Mouse (Mus musculus): ENCODE measurements at regions not wholly inside any gene's neighbourhood (a gene's known extent, or its start where the extent isn't known, plus 50 kb on each side); places are given as distances from the start of the nearest gene placed in this dataset.
"Not testable (repeated sequence)": the region's sequence is repeated elsewhere in the genome, so short reads cannot be mapped to it uniquely, and the experiment has no call there.

DNA sequence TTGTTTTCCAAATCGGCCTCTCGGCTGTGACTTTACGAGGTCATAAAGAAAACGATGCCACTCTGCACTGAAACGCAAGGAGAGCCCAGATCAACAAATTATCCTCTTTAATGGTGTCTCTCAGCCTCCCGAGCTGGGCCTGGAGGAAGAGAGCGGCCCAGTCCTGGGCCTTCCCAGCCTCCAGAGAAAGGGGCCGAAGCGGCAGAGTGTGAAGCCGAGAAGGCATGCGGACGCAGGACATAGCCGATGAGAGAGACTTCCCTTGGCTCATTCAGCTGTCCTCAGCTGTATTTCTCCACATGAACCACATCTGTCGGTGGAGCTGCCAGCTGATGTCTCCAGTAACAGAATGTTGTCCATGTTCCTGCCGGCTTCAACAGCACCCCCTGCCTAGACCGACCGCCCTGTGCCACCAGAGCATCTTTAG lies 350.5 kb upstream of the Zfp703 start:
- DNase-seq = no peak

DNA sequence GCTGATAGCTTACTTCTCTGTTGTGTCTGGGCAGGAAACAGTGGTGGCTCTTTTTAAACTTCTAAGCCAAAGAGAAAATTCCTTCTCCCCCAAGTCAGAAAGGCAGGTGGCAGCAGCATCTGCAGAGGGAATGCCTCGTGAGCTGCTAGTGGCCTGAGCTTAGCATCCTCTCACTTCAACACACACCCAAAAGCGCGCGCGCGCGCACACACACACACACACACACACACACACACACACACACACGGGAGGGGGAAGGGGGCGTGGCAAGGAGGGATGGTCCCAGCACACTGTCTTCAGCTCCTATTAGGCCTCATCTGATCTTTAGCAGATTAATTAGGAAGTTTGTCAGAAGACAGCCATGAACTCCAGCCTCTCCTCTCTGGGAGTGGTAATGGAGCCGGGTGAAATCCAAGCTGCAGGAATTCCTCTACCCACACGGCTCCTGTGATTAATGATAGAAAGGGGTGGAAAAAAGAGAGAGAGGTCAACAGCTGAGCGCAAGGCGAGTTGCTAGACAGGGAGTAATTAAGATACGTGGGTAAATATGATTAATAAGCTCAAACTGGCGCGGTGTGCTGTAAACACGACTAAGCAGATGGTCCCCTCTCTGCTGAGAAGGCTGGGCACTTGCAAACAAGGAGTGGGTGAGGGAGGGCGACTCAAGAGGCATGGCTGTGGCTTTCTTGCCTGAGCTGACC lies 349.8 kb upstream of the Zfp703 start:
- DNase-seq = no peak

DNA sequence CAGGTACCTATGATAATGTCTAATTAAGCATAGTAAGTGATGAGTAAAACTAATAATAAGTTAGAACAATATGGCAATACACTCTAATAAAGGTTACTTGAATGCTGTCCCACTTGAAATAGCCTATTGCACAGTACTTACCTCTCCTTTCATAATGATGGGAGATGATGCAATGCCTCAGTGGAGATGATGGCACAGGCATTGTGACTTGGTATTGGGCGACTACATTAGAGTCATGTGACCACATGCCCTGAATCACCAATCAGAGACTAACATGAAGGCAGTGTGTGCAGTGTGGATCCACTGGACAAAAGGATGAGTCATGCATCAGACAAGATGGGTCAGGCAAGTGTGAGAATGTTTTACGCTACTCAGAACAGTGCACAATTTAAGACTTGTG lies 346.6 kb upstream of the Zfp703 start:
- DNase-seq = no peak

DNA sequence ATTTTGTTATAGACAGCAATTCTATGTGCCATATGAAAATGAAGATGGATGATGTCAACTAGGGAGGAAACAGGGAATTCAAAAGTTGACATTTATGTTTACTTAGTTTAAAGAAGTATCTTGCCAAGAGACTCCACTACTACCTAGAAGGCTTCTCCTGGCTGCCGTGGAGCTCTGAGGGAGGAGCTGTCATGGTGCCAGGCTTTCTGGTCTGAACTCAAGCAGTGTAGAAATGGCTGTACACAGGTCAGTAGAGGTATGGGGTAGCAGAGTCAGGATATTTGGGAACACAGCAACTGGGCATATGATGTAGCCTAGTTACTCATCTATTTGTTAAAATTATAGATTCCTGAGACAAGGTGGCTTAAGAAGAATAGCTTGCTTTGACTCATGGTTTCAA lies 341.4 kb upstream of the Zfp703 start:
- DNase-seq = no peak

DNA sequence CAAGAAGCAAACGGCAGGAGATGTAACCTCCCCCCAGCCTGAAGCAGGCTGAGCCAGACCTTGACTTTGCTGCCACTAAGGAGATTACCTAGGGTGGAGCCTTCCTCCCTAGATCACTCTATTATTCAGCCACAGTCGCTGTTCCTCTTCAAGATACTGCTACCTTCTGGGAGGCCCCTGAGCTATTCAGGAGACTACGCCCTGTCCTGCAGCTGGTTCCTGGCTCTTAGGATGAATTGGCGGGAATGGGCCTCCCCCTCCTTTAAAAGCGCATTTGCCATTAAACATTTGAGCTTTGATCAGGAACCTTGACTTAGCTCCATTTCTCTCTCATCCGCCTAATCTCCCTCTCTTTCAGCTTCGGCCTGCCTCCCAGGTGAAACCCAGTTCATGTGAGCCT lies 331.8 kb upstream of the Zfp703 start:
- DNase-seq = not testable (repeated sequence)

DNA sequence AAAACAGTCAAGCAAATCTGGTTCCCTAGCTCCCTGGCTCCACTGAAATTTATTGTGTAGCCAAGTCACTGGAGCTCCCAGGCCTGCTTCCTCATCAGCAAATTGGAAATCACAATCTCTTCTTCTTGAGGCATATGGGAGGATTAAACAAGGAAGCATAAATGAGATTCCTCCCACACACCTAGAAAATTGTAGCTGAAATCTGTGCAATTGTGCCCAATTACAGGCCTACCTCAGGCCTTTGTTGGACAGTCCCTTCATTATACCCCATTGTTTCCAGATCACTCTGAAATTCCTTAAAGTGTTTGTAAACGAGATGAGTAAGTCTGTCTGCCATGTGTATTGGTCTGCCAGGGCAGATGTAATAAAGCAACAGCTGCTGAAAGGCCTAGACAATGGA lies 326.8 kb upstream of the Zfp703 start:
- DNase-seq = no peak

DNA sequence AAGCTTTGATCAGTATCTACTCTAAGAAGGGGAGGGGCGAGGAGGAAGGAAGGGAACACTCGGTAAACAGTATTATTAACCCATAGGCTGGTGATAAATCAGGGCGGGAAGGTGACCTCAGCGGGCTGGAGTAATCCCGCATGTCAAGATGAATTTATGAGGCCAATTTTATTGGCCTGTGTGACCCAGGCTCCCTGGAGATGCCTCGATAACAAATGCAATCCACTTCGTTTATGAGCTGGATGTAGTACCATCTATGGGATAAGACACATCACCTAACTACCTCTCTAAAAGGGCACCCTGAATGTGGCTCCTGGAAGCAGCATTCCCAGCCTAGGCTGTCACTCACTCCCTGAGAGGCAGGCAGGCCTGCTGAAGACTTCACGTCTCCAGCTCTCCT lies 321.2 kb upstream of the Zfp703 start:
- no peak for DNase-seq

DNA sequence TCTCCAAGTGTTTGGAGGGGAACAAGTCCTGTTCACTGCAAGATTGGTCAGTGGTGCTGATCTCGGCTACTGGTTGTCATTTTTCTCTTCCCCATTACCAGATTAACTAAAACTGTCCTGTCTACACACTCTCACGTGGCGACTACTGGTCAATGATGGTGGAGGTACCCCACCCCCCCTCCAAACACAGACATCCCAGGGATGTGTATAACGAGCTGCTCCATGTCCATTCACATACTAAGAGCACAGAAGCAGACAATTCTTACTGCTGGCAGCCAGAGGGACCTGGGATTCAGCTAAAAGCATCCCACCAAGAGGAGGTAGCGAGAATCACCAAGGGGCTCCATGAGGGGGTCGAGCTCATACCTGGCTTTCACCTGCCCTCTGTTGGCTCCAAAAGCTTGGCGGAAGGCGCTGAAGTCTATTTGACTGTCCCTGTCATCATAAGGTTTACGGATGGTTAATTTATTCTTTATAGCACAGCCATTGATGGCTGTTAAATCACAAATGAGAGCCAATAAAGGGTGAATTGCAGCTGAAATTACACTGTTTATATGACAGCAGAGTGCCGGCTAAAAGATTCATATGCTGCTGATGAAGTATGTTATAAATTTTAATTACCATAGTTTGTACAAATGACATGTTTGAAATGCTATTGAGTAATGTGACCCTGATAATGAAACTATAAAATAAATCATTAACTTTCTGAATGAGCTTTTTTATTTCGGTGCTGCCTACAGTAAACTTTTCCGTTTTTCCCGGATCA lies 320.6 kb upstream of the Zfp703 start:
- no peak for DNase-seq

DNA sequence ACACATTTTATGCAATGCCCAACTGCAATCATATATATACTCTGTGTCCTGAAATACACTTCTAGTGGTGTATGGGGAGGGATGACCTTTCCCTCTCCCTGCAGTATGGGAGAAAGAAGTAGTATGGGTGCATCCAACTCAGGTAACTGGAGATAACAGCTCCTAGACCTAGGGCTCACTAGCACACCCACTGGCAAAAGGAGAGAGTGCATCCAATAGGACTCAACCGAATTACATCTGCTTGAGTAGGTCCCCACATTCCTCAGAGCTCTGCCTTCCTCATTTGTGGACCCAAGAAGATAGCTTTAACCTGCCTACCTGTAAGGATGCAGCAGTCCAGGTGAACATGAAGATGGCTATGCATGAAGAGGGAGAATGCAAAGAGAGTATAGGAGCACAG lies 317.7 kb upstream of the Zfp703 start:
- peak; percentile 10 for DNase-seq

DNA sequence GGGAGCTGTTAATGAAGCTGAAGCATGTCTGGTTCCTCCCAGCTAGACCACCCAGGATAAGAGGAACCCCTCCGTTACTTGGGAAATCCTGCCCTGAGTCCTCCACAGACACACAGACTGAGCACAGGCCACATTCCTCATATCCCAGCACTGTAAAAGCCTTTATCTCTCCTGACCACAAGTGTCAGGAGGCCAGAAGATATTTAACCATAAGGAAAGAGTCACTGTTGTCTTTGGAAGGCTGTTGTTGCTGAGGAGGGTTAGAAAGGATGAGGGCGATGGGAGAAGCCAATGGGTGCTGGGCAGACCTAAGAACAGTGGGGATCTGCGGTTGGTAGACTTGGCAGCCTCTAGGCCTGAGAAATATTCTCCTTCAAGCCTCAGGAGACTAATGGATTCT lies 307.6 kb upstream of the Zfp703 start:
- no peak for DNase-seq

DNA sequence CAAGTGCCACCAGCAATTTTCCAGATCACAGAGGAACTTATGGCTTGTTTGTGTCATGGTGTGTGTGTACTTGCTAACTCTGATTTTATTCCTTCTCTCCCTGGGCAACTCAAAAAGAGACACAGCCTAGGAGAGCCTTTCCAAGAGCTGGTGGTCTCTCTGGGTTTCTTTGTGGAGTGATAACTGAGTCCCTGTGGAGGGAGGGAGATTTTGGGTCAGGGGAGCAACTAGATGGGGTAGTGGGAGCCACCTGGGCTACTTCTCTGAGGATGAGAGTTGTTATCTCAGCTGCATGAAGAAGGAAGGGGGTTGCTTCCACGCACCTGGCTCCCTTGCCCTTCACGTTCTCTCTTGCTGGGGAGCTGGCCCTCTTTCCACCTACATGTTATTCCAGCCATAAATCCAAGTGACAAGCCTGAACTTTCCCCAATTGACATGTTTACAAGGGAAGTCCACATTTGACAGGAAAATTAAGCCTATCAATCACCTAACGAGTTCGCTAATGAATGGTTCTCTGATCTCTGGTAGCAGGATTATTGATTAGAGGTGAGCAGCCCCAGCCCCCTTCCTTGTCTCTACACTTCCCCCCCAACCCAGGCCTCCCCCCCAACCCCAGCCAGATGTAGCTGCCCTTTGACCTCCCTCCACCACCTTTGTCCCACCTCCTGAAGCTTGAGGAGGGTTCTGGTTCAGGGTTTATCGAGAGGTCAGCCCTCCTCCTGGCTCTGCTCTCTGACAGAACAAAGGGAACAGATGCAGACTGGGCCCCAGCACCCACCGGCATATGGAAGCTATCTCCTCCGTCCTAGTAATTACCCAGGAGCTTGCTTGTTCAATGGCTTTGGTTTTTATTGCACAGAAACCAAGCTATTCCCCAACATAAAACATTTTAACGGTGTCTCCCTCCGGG lies 304.4 kb upstream of the Zfp703 start:
- DNase-seq = no peak

DNA sequence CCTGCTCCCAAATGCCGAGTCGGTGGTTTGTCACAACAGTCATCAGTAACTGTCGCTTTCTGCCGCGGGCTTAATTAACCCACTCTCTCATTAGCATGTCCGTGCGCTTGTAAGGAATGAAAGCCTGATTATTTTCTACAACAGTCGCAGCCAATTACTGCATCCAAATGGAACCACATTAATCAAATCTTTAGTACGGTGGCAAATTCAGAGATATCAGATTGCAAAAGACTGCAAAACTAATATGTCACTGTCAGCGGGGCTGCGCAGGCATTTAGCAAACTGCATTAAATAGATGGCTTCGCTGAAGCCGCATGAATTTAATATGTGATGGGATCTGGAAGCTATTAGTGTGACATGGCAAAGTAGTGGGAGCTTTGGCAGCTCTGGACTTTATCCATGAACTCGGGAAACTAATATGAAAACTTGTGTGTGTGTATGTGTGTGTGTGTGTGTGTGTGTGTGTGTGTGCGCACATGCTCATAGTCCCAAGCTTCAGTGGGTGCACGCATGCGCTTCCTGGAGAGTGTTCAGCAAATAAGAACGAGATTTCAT lies 299.5 kb upstream of the Zfp703 start:
- no peak for DNase-seq

DNA sequence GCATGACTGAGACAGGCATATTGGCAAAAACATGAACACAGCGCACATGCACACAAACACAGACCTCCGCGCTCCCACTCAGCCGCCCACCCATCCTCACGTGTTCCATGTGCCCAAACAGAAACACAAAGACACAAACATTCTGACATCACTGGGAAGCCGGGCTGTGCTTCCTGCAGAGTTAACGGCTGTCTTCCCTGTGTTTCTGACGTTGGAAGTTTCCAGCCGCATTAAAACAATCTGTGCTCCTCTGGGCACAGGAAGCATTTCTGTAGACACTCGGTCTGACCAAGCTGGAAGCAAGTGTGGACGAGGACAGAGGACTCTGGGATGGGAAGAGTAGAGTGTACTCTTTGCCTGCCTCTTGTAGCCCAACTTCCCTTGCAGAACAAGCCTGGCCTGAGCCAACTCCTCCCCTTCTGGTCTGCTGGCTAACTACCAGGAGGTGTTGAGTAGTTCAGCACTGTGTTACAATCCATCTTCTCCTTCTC lies 296.2 kb upstream of the Zfp703 start:
- no peak for DNase-seq

DNA sequence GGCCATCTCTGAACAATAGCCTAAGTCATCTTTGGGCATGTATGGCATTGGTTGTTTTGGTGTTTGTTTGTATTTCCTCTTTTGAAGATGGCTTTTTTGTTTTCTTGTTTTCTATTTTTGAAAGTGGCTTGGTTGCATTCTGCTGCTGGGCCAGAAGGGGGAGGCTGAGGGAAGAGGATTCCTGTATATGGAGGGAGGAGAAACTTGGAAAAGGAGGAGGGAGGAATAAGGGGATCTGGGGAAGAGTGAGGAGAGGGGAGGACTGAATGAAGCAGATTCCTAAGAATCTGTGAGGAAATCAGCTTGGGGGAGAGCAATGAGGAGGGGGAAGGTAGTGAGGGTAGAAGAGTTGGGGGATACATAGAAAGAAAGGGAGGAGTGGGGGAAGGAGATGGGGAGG lies 290.0 kb upstream of the Zfp703 start:
- DNase-seq = no peak

DNA sequence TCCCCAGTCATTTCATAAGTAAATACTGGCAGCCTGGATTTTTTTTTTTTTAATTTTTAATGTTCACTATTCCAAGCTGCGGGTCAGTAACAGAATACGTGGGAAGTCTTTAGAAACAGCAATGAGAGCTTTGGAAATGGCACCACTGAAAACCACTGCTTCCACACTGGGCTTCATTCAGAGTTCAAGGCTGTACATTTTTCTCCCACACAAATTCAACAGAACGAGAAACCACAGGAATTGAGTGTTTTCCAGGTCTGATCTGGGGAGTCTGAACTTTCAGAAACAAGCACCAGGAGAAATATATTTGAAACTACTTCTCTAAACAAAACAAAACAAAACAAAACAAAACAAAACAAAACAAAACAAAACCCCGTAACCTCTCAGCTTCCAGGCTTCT lies 289.1 kb upstream of the Zfp703 start:
- DNase-seq = no peak

DNA sequence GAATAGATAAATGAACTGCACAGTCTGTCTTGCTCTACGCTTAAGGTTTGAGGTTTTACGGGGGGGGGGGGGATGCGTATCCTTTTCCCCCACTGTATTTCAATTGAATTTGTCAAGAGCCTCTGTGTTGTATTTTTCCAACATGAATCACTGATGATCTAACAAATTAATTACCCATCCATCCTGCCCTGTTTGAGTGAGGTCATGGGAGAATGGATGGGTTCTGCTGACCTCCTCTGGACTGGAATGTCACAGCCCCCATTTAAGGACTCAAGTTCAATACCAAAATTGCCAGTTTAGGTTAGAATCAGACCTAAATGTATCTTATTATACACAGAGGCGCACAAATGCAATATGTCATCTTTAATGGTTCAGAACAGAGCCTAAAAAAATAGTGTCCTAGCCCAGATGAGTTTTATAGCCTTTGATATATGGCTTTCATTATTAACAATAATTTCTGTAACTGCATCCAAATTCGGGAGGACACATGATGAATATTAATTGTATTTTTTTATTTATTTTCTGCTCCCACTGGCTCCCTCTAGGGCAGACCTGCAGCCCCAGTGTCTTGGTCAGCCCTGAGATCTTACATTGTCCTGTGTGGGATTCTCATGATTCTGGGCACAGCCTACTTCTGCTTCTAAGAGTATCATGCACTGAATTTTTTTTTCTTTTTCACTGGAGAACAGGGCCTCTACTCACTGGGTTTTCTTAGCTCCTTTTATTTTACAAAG lies 288.2 kb upstream of the Zfp703 start:
- no peak for DNase-seq

DNA sequence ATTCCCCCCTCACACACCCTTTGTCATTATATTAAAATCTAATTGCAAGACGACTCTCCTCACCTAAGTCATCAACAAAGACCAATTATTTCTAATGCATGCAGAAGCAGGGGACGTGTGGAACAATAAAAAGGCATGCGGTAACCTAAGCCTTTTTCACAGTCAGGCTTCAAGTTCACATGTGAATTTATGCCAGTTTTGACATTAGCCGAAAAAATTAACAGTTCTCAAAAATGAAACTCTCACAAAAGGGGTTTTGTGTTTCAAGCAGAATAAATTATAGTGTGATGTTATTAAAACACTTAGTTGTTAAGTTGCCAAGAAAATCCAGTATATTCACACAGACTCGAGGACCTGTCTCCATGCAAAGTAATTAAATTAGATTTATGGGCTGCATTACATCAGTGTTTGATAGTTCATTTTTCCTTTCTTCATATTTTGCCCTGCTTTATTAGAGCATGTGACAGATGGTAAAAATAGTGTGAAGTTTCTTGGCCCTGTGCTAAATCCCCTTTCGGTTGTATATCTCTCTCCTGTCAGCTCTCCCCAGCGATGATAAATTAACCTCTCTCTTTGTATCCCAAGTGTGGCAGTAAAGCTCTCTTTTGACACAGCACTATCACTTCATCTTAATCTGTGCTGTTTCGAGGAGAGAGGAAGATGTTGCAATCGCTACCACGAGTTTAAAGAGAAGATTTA lies 287.5 kb upstream of the Zfp703 start:
- DNase-seq = no peak

DNA sequence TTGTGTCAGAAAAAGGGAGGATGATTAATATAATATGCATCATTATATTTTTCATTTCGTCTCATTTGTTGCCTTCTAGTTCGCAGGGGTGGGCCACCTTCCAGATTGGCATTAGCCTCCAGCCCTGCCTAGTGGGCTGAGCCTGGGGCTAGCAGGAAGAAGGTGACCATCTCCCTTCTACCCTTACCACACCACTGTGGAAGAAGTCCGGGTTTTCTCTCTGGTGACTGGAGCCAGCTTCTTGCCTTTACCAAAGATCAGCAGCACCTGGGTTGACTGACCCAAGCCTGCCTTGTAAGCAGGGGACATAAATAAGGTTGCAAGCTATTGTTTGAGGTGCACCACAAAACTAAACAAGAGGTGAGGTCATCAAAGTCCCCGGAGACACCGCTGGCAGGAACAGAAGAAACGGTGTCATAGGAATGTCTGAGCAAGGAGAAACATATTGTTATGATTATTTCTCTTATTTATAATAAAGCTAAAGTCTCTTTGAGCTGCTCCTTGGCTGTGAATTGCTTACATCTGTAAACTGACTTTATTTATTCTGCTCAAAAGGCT lies 286.9 kb upstream of the Zfp703 start:
- no peak for DNase-seq

DNA sequence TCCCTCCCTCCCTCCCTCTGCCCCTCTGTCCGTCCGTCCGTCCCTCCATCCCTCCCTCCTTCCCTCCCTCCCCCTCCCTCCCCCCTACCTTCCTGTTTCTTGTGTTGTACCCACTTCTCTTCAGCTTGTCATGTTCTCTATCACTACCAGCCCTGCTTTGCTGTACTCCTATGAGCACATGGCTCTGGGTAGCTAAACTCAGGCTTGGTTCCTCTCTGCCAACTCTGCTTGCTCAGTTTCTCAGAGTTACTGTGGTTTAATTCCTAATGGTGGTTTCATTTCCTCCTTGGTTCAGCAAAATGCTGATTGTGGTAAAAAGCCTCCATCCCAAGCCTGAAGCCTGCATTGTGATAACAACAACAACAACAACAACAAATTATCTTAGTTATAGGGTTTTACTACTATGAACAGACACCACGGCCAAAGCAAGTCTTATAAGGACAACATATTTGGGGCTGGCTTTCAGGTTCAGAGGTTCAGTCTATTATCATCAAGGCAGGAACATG lies 279.5 kb upstream of the Zfp703 start:
- DNase-seq = no peak

DNA sequence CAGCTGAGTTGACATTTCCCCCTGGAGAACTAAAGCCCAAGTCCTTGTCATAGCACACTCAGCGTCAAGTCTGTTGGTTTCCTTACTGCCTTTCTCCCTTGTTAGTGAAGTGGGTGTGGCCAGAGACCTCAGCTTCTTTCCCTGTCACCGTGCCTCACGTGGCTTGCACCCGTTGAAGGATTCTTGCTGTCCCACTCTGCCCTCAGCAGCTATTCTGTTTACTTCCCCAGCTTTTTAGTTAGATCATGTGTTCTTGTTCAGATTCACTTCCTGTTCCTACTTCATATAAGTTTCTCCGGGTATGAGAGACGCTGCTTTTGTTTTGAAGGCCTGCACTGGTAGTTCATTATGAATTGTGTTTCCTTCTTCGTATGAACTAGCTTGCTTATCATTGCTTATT lies 278.5 kb upstream of the Zfp703 start:
- peak; percentile 25 for DNase-seq
